Mouse (Mus musculus) lung, embryonic 14.5 days (tissue): ENCODE results near the gene Fbln7. TPM values are rescaled to one million over a fixed set of nuclear protein-coding genes. Genes with fewer than 3 reads are reported as not detected.

ENCODE experiments used
- ATAC-seq: fragments of 200-750 bp; cut with Nextera tagmentation; 2 replicates; pipeline ENCODE4 v1.8.0; 2017; ENCODE audit warnings: mild to moderate bottlenecking, moderate TSS enrichment, moderate library complexity; ENCODE audit not compliant: insufficient read depth
- DNase-seq: peaks from one replicate; pipeline ENCODE4 v3.0.0-alpha.2; 2015
- H3K27ac ChIP-seq: fragments of 300-500 bp; sonication (generic); 2 replicates; pipeline ENCODE4 v1.5.1; 2014; ENCODE audit warnings: low read depth, mild to moderate bottlenecking, moderate library complexity
- H3K27me3 ChIP-seq: fragments of 300-500 bp; sonication (generic); 2 replicates; pipeline ENCODE4 v1.6.1; 2014; ENCODE audit warnings: low read length, control low read depth; ENCODE audit not compliant: insufficient read depth
- H3K36me3 ChIP-seq: fragments of 300-500 bp; sonication (generic); 2 replicates; pipeline ENCODE4 v1.6.1; 2014; ENCODE audit warnings: control low read depth; ENCODE audit not compliant: insufficient read depth
- H3K4me1 ChIP-seq: fragments of 300-500 bp; sonication (generic); 2 replicates; pipeline ENCODE4 v1.6.1; 2014; ENCODE audit warnings: antibody characterized with exemption, control low read depth; ENCODE audit not compliant: insufficient read depth
- H3K4me2 ChIP-seq: fragments of 300-500 bp; sonication (generic); 2 replicates; pipeline ENCODE4 v1.6.1; 2014; ENCODE audit warnings: mild to moderate bottlenecking
- H3K4me3 ChIP-seq: fragments of 300-500 bp; sonication (generic); 2 replicates; pipeline ENCODE4 v1.5.1; 2014; ENCODE audit warnings: low read depth, low read length
- H3K9ac ChIP-seq: fragments of 300-500 bp; sonication (generic); 2 replicates; pipeline ENCODE4 v1.6.1; 2014
- H3K9me3 ChIP-seq: fragments of 300-500 bp; sonication (generic); 2 replicates; pipeline ENCODE4 v1.6.1; 2016; ENCODE audit warnings: low read depth, low read length, control low read depth
- CTCF ChIP-seq: IDR thresholded peaks from 2 replicates; pipeline ENCODE4 v1.5.1; 2016; ENCODE audit warnings: antibody characterized with exemption, low read depth
- WGBS: fragments of 180-500 bp; shearing (Covaris S2); extraction: QIAGEN DNeasy Blood & Tissue Kit; methylation state at CpG from one replicate; pipeline ENCODE4 v1.1.7; 2014; 5-methylcytosine and 5-hydroxymethylcytosine counted together
- polyA plus RNA-seq: library from polyadenylated mRNA; unstranded; fragments of >200 nt; fragmentation: Nextera tagmentation; extraction: Ambion mirVana; gene quantifications from 2 replicates; pipeline ENCODE4 v1.2.1, GENCODE M21; 2014

The Fbln7 gene
- polyA plus RNA-seq, 1 experiment from 2014 or later: 9.1 TPM

GRCm38 (mm10) chr2:128890661-128891335, 28.0 kb downstream of the Fbln7 start:
- H3K36me3 ChIP-seq: no peaks in the 10 kb centered on the region
- H3K27ac ChIP-seq: no peak overlapping the region
- peak; percentile 43; the same call in 1 of the 2 replicates for TF ChIP-seq CTCF
- no peak for ATAC-seq
- H3K9ac ChIP-seq: no peak overlapping the region
- no peaks in the 10 kb centered on the region for H3K4me1 ChIP-seq
- H3K27me3 ChIP-seq: no peaks in the 10 kb centered on the region; the same call in 1 of the 2 replicates
- DNase-seq: no peak
- no peaks in the 10 kb centered on the region; the same call in 1 of the 2 replicates for H3K9me3 ChIP-seq
- H3K4me2 ChIP-seq: no peak overlapping the region
- 90% methylated on average over 4 of the region's 4 CpGs for WGBS
- no peak overlapping the region for H3K4me3 ChIP-seq

- Histone ChIP-seq H3K9me3 (no peaks in the 10 kb centered on the region; the same call in 1 of the 2 replicates), H3K27ac (no peak overlapping the region), H3K9ac (peak overlapping the region; percentile 37; the same call in 1 of the 2 replicates), H3K27me3 (no peaks in the 10 kb centered on the region; the same call in 1 of the 2 replicates), H3K4me2 (peak overlapping the region; percentile 62), H3K4me1 (no peaks in the 10 kb centered on the region), H3K36me3 (no peaks in the 10 kb centered on the region), H3K4me3 (peak overlapping the region; percentile 28)
- peak; percentile 76 for ATAC-seq
- peak; percentile 44 for DNase-seq
- no peak for TF ChIP-seq CTCF
- WGBS: 2% methylated on average over 35 of the region's 37 CpGs
Observed at GRCm38 (mm10) chr2:128892180-128892721, 29.5 kb downstream of the Fbln7 start.

- Histone ChIP-seq H3K27ac (no peak overlapping the region), H3K4me2 (no peak overlapping the region), H3K27me3 (no peaks in the 10 kb centered on the region), H3K9ac (no peak overlapping the region), H3K4me1 (no peaks in the 10 kb centered on the region), H3K9me3 (peaks cover 4% of the 10 kb centered on the region; the same call in 1 of the 2 replicates), H3K4me3 (no peak overlapping the region), H3K36me3 (no peaks in the 10 kb centered on the region)
- no peak for TF ChIP-seq CTCF
- WGBS: 66% methylated on average over 6 of the region's 6 CpGs
- ATAC-seq (no peak), DNase-seq (no peak)
Observed at GRCm38 (mm10) chr2:128902843-128903242, 40.1 kb downstream of the Fbln7 start.

- 73% methylated on average over 3 of the region's 3 CpGs for whole genome bisulfite sequencing
- H3K9me3 ChIP-seq: peaks cover 4% of the 10 kb centered on the region; the same call in 1 of the 2 replicates
- DNase-seq: no peak
- no peaks in the 10 kb centered on the region for H3K27me3 ChIP-seq
- no peak overlapping the region for H3K27ac ChIP-seq
- no peak for TF ChIP-seq CTCF
- ATAC-seq: no peak
- no peak overlapping the region for H3K9ac ChIP-seq
- no peak overlapping the region for H3K4me2 ChIP-seq
- no peaks in the 10 kb centered on the region for H3K4me1 ChIP-seq
- H3K36me3 ChIP-seq: no peaks in the 10 kb centered on the region
- no peak overlapping the region for H3K4me3 ChIP-seq
Observed at GRCm38 (mm10) chr2:128903661-128904060, 40.9 kb downstream of the Fbln7 start.

DNA sequence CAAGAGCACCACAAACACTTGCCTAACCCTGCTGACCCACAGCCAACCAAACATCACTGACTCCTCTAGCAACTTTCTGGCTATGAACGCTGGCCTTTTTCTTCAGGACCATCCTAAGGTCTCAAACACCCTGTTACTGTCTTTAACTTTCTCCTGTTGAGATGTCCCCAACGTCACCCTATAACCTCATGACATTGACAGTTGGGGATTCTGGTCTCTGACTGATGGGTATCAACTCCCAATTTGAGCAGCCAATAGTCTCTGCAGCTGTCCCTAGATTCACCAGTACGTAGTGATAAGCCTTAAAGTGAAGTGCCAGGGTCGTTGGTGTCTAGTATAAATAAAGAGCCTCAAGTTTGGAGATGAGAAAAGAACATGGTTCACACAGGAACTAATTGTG, 52.2 kb downstream of the Fbln7 start:
- Histone ChIP-seq H3K27ac (no peak overlapping the region), H3K4me3 (no peak overlapping the region), H3K4me2 (no peak overlapping the region), H3K9me3 (no peaks in the 10 kb centered on the region), H3K27me3 (no peaks in the 10 kb centered on the region), H3K4me1 (no peaks in the 10 kb centered on the region), H3K9ac (no peak overlapping the region), H3K36me3 (no peaks in the 10 kb centered on the region)
- no peak for TF ChIP-seq CTCF
- no peak for DNase-seq
- ATAC-seq: no peak
- WGBS: 71% methylated on average over 4 of the region's 4 CpGs

- ATAC-seq (no peak), DNase-seq (no peak)
- no peaks in the 10 kb centered on the region for H3K27me3 ChIP-seq
- H3K4me1 ChIP-seq: no peaks in the 10 kb centered on the region
- WGBS: 71% methylated on average over 3 of the region's 3 CpGs
- no peak overlapping the region for H3K9ac ChIP-seq
- H3K4me3 ChIP-seq: no peak overlapping the region
- TF ChIP-seq CTCF: no peak
- H3K9me3 ChIP-seq: no peaks in the 10 kb centered on the region
- H3K4me2 ChIP-seq: no peak overlapping the region
- no peak overlapping the region for H3K27ac ChIP-seq
- H3K36me3 ChIP-seq: no peaks in the 10 kb centered on the region
Observed at GRCm38 (mm10) chr2:128916528-128916927, 53.7 kb downstream of the Fbln7 start.

GRCm38 (mm10) chr2:128924799-128925198, 62.0 kb downstream of the Fbln7 start:
- Histone ChIP-seq H3K27ac (no peak overlapping the region), H3K36me3 (peaks cover 23% of the 10 kb centered on the region; the same call in 1 of the 2 replicates), H3K4me2 (no peak overlapping the region), H3K9ac (no peak overlapping the region), H3K9me3 (no peaks in the 10 kb centered on the region), H3K27me3 (no peaks in the 10 kb centered on the region), H3K4me1 (no peaks in the 10 kb centered on the region), H3K4me3 (no peak overlapping the region)
- WGBS: 83% methylated on average over 4 of the region's 4 CpGs
- no peak for DNase-seq
- no peak for ATAC-seq
- no peak for TF ChIP-seq CTCF
